Mouse (Mus musculus): Measurements from ENCODE around the gene Farsb. TPM values are rescaled to one million over a fixed set of nuclear protein-coding genes. Genes with fewer than 3 reads are reported as not detected.

The Farsb gene
- polyA plus RNA-seq, 1 experiment from 2014 or later, result 107 TPM

DNA sequence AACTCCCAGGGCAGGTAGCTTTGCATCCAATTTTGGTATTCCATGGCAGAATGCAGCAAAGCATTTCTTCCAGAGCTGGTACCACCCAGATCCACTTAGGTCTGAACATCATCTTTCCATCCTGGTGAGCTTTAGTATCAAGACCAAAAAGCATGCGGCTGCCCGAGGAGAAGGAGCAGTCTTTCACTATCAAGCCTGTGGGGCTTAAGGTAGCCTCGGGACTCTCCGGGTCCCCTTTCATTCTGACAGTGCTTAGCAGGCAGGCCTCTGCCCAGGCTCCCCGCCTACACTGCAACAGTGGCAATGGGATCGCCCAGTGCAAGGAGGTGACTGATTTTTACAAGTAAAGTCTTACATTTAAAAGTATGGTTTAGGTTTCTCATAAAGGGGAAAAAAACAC is 36.2 kb downstream of the Farsb start:
- no peaks in the 10 kb centered on the region for H3K27me3 ChIP-seq (ENCODE audit: control insufficient read depth, insufficient read depth, low read length)
- H3K36me3 ChIP-seq (ENCODE audit: control insufficient read depth, insufficient read depth, low read length), result peaks cover 11% of the 10 kb centered on the region
- no peak overlapping the region for H3K9ac ChIP-seq (ENCODE audit: low read depth, low read length)
- H3K4me2 ChIP-seq, result no peak overlapping the region
- H3K27ac ChIP-seq (ENCODE audit: low read depth, low read length), result no peak overlapping the region
- H3K9me3 ChIP-seq (replicated peaks; ENCODE audit: control insufficient read depth, low read length), result no peaks in the 10 kb centered on the region
- no peak for ATAC-seq (replicated peaks; ENCODE audit: insufficient number of reproducible peaks, low FRiP score, low TSS enrichment)
- H3K4me1 ChIP-seq (ENCODE audit: control insufficient read depth, insufficient read depth, low read length), result no peaks in the 10 kb centered on the region
- WGBS (ENCODE audit: insufficient replicate concordance), result 87% methylated on average over 6 of the region's 6 CpGs
- H3K4me3 ChIP-seq (ENCODE audit: low read depth, low read length), result no peak overlapping the region

DNA sequence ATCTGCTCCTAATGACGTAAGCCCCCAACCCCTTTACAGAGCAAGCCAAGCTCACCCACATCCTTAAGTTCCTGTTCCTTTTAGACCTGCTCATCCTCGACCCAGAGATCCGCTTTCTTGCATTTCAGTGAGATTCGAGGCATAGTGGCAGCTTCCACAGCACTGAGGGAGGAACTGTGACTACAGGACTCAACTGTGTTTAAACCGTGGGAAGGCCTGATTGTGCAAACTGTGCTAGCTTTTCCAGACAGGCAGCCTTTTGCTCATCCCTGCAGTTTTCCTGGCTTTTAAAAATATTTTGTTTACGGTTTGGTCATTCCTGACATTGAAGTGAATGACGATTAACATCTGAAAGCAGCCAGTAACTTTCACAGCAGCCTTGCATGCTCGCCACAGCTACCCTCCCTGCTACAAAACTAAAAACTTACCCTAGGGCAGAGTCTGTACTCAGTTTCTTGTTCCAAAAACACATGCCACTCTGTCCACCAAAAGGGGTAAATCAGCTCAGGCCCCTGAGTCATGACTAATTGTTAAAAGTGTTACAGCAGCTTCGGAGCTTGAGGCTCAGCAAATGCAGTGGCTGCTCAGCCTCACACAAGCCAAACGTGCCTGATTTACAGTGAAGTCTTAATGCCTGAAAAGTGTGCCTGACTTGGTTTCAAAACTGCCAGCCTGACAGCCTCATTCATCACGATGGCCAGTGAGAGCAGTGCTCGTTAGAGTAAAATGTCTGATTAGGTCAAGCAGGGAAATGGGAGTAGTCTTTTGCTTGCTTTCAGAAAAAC is 37.4 kb downstream of the Farsb start:
- H3K27ac ChIP-seq (ENCODE audit: low read depth, low read length), result no peak overlapping the region
- 80% methylated on average over 12 of the region's 12 CpGs for WGBS (ENCODE audit: insufficient replicate concordance)
- H3K27me3 ChIP-seq (ENCODE audit: control insufficient read depth, insufficient read depth, low read length), result no peaks in the 10 kb centered on the region
- no peaks in the 10 kb centered on the region for H3K4me1 ChIP-seq (ENCODE audit: control insufficient read depth, insufficient read depth, low read length)
- no peak for ATAC-seq (replicated peaks; ENCODE audit: insufficient number of reproducible peaks, low FRiP score, low TSS enrichment)
- H3K9me3 ChIP-seq (replicated peaks; ENCODE audit: control insufficient read depth, low read length), result no peaks in the 10 kb centered on the region
- peaks cover 11% of the 10 kb centered on the region for H3K36me3 ChIP-seq (ENCODE audit: control insufficient read depth, insufficient read depth, low read length)
- H3K4me2 ChIP-seq, result no peak overlapping the region
- no peak overlapping the region for H3K4me3 ChIP-seq (ENCODE audit: low read depth, low read length)
- no peak overlapping the region for H3K9ac ChIP-seq (ENCODE audit: low read depth, low read length)

DNA sequence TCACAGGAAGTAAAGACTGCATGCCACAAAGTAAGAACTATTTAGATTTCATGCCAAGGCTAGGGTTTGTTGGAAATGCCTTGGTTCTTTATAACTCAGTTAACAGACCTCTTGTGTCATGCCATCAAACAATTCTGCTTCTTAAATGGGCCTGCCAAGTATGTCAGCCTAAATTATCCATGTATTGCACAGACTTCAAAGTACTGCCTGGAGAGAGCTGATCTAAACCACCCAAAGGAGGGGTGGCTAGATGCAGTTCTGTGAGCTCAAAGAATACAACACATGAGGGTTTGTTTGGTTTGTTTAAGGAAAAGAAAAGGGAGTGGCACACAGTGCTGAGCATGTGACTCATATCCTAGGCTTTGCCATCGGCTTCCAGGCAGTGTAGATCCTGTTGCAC is 40.6 kb downstream of the Farsb start:
- no peaks in the 10 kb centered on the region for H3K4me1 ChIP-seq (ENCODE audit: control insufficient read depth, insufficient read depth, low read length)
- no peak overlapping the region for H3K27ac ChIP-seq (ENCODE audit: low read depth, low read length)
- no peak overlapping the region for H3K4me2 ChIP-seq
- no peak overlapping the region for H3K9ac ChIP-seq (ENCODE audit: low read depth, low read length)
- WGBS (ENCODE audit: insufficient replicate concordance), result 71% methylated on average over 1 of the region's 1 CpGs
- no peaks in the 10 kb centered on the region for H3K9me3 ChIP-seq (replicated peaks; ENCODE audit: control insufficient read depth, low read length)
- no peaks in the 10 kb centered on the region for H3K27me3 ChIP-seq (ENCODE audit: control insufficient read depth, insufficient read depth, low read length)
- ATAC-seq (replicated peaks; ENCODE audit: insufficient number of reproducible peaks, low FRiP score, low TSS enrichment), result no peak
- peaks cover 8% of the 10 kb centered on the region for H3K36me3 ChIP-seq (ENCODE audit: control insufficient read depth, insufficient read depth, low read length)
- no peak overlapping the region for H3K4me3 ChIP-seq (ENCODE audit: low read depth, low read length)

DNA sequence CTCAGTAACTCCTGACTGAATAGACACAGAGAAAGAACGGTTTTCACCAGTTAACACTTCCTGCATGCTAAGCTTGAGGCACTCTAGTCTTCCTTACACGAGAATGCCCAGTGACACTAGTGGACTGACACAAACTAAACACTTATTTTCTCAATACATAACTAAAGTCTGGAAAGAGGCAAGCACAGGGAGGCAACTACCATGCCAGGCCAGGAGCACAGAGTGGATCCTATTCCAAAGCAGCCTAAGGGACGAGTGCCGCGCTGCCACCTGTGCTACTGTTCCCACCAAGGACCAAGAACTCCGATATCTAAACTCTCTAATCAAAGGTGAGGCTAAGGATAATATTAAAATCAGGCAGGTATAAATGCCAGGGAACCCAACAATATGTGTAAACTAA is 42.0 kb downstream of the Farsb start:
- 97% methylated on average over 6 of the region's 6 CpGs for WGBS (ENCODE audit: insufficient replicate concordance)
- H3K4me1 ChIP-seq (ENCODE audit: control insufficient read depth, insufficient read depth, low read length), result no peaks in the 10 kb centered on the region
- H3K36me3 ChIP-seq (ENCODE audit: control insufficient read depth, insufficient read depth, low read length), result peaks cover 8% of the 10 kb centered on the region

DNA sequence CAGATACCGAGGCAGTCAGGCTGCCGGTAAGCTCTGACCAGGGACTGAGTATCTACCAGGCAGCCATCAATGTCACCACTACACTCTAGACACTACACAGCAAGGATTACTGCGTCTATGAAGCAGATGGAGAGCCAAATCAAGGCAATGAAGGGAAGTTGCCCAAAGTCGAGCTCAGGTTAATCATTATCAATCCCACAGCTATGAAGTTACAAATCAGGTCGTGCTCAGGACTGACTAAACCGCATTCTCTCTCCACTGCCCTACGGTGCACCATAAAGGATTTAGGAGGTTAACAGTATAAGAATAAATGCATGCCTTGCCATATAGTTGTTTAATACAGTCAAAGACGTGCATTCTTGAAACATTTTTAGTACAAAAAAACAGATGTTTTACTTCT is 42.5 kb downstream of the Farsb start:
- WGBS (ENCODE audit: insufficient replicate concordance), result 82% methylated on average over 8 of the region's 8 CpGs
- Histone ChIP-seq H3K4me2 (no peak overlapping the region), H3K36me3 (ENCODE audit: control insufficient read depth, insufficient read depth, low read length) (peaks cover 8% of the 10 kb centered on the region), H3K4me1 (ENCODE audit: control insufficient read depth, insufficient read depth, low read length) (no peaks in the 10 kb centered on the region), H3K27me3 (ENCODE audit: control insufficient read depth, insufficient read depth, low read length) (no peaks in the 10 kb centered on the region), H3K9me3 (replicated peaks; ENCODE audit: control insufficient read depth, low read length) (no peaks in the 10 kb centered on the region), H3K9ac (ENCODE audit: low read depth, low read length) (no peak overlapping the region), H3K4me3 (ENCODE audit: low read depth, low read length) (no peak overlapping the region), H3K27ac (ENCODE audit: low read depth, low read length) (no peak overlapping the region)
- no peak for ATAC-seq (replicated peaks; ENCODE audit: insufficient number of reproducible peaks, low FRiP score, low TSS enrichment)

More for the DNA sequence above, 42.0 kb downstream of the Farsb start:
- H3K9me3 ChIP-seq (replicated peaks; ENCODE audit: control insufficient read depth, low read length), result no peaks in the 10 kb centered on the region
- no peak overlapping the region for H3K4me3 ChIP-seq (ENCODE audit: low read depth, low read length)
- no peak overlapping the region for H3K4me2 ChIP-seq
- no peak overlapping the region for H3K27ac ChIP-seq (ENCODE audit: low read depth, low read length)
- H3K9ac ChIP-seq (ENCODE audit: low read depth, low read length), result no peak overlapping the region
- no peaks in the 10 kb centered on the region for H3K27me3 ChIP-seq (ENCODE audit: control insufficient read depth, insufficient read depth, low read length)
- ATAC-seq (replicated peaks; ENCODE audit: insufficient number of reproducible peaks, low FRiP score, low TSS enrichment), result no peak

DNA sequence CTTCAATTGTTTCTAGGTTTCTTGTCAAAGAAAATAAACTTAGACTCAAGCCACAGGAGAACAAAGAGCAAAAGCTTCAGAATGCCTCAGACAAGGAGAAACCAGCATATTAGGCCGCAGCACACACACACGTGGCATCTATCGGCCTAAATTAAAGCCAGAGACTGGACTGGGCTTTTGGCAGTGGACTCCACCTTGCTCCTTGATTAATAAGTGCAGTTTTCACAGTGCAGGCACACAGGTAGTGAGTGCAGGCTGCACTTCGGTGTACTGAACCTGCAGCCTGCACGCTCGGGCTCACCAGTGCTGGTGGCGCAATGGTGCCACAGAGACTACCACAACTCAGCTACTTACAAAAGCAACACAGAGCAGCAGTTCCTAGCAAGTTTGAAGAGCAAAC is 45.6 kb downstream of the Farsb start:
- no peaks in the 10 kb centered on the region for H3K4me1 ChIP-seq (ENCODE audit: control insufficient read depth, insufficient read depth, low read length)
- H3K27me3 ChIP-seq (ENCODE audit: control insufficient read depth, insufficient read depth, low read length), result no peaks in the 10 kb centered on the region
- no peak overlapping the region for H3K9ac ChIP-seq (ENCODE audit: low read depth, low read length)
- no peak overlapping the region for H3K4me3 ChIP-seq (ENCODE audit: low read depth, low read length)
- H3K27ac ChIP-seq (ENCODE audit: low read depth, low read length), result no peak overlapping the region
- no peak for ATAC-seq (replicated peaks; ENCODE audit: insufficient number of reproducible peaks, low FRiP score, low TSS enrichment)
- no peaks in the 10 kb centered on the region for H3K9me3 ChIP-seq (replicated peaks; ENCODE audit: control insufficient read depth, low read length)
- no peak overlapping the region for H3K4me2 ChIP-seq
- whole genome bisulfite sequencing (ENCODE audit: insufficient replicate concordance), result 94% methylated on average over 7 of the region's 7 CpGs
- peaks cover 2% of the 10 kb centered on the region; the same call in 1 of the 2 replicates for H3K36me3 ChIP-seq (ENCODE audit: control insufficient read depth, insufficient read depth, low read length)

DNA sequence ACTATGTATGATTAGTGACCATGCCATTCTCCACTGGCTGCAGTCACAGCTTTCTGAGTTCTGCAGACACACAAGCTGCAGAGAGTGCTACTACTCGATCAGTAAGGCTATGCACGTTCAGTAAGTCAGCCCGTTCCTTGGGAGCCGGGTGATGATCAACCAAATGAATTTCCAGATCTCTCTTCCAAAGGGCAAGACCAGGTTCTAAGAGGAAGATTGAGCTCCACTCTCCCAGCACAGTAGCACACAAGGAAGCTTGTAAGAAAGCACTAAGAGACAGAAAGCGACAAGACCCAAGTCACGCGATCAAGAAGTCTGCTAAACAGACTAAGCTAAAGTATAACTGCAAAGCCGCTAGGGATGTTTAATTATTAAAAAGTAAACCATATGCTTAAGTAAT is 48.0 kb downstream of the Farsb start:
- no peak overlapping the region for H3K4me3 ChIP-seq (ENCODE audit: low read depth, low read length)
- no peaks in the 10 kb centered on the region for H3K27me3 ChIP-seq (ENCODE audit: control insufficient read depth, insufficient read depth, low read length)
- WGBS (ENCODE audit: insufficient replicate concordance), result 89% methylated on average over 8 of the region's 8 CpGs
- no peak overlapping the region for H3K9ac ChIP-seq (ENCODE audit: low read depth, low read length)
- H3K4me1 ChIP-seq (ENCODE audit: control insufficient read depth, insufficient read depth, low read length), result peaks cover 3% of the 10 kb centered on the region; the same call in 1 of the 2 replicates
- H3K36me3 ChIP-seq (ENCODE audit: control insufficient read depth, insufficient read depth, low read length), result peaks cover 2% of the 10 kb centered on the region; the same call in 1 of the 2 replicates
- H3K9me3 ChIP-seq (replicated peaks; ENCODE audit: control insufficient read depth, low read length), result no peaks in the 10 kb centered on the region
- H3K27ac ChIP-seq (ENCODE audit: low read depth, low read length), result no peak overlapping the region
- ATAC-seq (replicated peaks; ENCODE audit: insufficient number of reproducible peaks, low FRiP score, low TSS enrichment), result no peak
- no peak overlapping the region for H3K4me2 ChIP-seq

DNA sequence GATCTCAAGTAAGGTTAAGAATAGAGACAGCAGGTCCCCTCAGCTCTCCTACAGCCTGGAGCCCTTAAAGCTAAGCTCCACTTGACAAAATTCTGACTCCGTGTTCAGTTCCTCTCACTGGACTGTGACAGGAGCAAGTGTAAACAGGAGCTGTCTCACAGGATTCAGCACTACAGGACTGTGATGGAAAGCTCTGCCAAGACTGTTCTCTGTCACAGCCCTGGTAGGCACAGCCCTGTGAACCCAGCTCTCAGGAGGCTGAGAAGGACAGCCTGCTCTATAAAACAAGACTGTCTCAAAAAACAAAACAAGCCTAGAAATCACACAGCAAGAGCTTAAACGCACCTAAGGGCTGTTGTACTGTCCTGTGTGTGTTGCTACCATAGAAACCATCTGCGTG is 51.5 kb downstream of the Farsb start:
- 66% methylated on average over 3 of the region's 3 CpGs for WGBS (ENCODE audit: insufficient replicate concordance)
- Histone ChIP-seq H3K9ac (ENCODE audit: low read depth, low read length) (no peak overlapping the region), H3K4me1 (ENCODE audit: control insufficient read depth, insufficient read depth, low read length) (peaks cover 3% of the 10 kb centered on the region; the same call in 1 of the 2 replicates), H3K27me3 (ENCODE audit: control insufficient read depth, insufficient read depth, low read length) (no peaks in the 10 kb centered on the region), H3K27ac (ENCODE audit: low read depth, low read length) (no peak overlapping the region), H3K4me3 (ENCODE audit: low read depth, low read length) (no peak overlapping the region), H3K36me3 (ENCODE audit: control insufficient read depth, insufficient read depth, low read length) (no peaks in the 10 kb centered on the region; the same call in 1 of the 2 replicates), H3K9me3 (replicated peaks; ENCODE audit: control insufficient read depth, low read length) (no peaks in the 10 kb centered on the region), H3K4me2 (no peak overlapping the region)
- ATAC-seq (replicated peaks; ENCODE audit: insufficient number of reproducible peaks, low FRiP score, low TSS enrichment), result no peak

DNA sequence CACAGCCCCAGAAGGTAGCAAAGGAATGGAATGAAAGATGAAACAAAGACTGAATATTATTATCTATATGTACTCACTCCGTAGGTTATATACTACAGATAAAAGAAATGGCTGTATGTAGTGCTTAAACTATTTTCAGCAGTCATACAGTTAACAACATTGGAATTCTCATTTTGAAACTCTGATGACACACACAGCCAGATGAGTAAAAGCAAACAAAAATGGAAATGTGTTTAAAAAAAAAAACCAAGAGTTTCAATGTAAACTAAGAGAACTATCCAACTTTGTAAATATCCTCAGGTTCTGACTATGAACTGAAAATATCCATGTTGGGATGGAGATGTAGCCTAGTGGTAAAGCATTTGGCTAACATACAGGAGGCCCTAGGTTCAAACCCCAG is 52.3 kb downstream of the Farsb start:
- H3K9me3 ChIP-seq (replicated peaks; ENCODE audit: control insufficient read depth, low read length), result no peaks in the 10 kb centered on the region
- 88% methylated on average over 1 of the region's 1 CpGs for WGBS (ENCODE audit: insufficient replicate concordance)
- no peak for ATAC-seq (replicated peaks; ENCODE audit: insufficient number of reproducible peaks, low FRiP score, low TSS enrichment)
- H3K27ac ChIP-seq (ENCODE audit: low read depth, low read length), result no peak overlapping the region
- no peak overlapping the region for H3K9ac ChIP-seq (ENCODE audit: low read depth, low read length)
- H3K27me3 ChIP-seq (ENCODE audit: control insufficient read depth, insufficient read depth, low read length), result no peaks in the 10 kb centered on the region
- H3K36me3 ChIP-seq (ENCODE audit: control insufficient read depth, insufficient read depth, low read length), result no peaks in the 10 kb centered on the region; the same call in 1 of the 2 replicates
- peaks cover 3% of the 10 kb centered on the region; the same call in 1 of the 2 replicates for H3K4me1 ChIP-seq (ENCODE audit: control insufficient read depth, insufficient read depth, low read length)
- no peak overlapping the region for H3K4me3 ChIP-seq (ENCODE audit: low read depth, low read length)
- no peak overlapping the region for H3K4me2 ChIP-seq

Data from heart, embryonic 11.5 days (tissue).